Mouse (Mus musculus) neural tube, embryonic 13.5 days (tissue): ENCODE measurements at regions not wholly inside any gene's neighbourhood (a gene's known extent, or its start where the extent isn't known, plus 50 kb on each side); places are given as distances from the start of the nearest gene placed in this dataset.

Experiments used
- ATAC-seq: fragments of 200-750 bp; cut with Nextera tagmentation; 2 replicates; pipeline ENCODE4 v1.8.0; 2017; ENCODE audit warnings: low read depth, mild to moderate bottlenecking, moderate TSS enrichment, moderate library complexity
- H3K27ac ChIP-seq: fragments of 300-500 bp; sonication (generic); replicated peaks from 2 replicates; pipeline ENCODE4 v1.5.1; 2015; ENCODE audit warnings: moderate library complexity, mild to moderate bottlenecking, inconsistent platforms
- H3K27me3 ChIP-seq: fragments of 300-500 bp; sonication (generic); 2 replicates; pipeline ENCODE4 v1.6.1; 2015; ENCODE audit warnings: mild to moderate bottlenecking, inconsistent platforms
- H3K36me3 ChIP-seq: fragments of 300-500 bp; sonication (generic); 2 replicates; pipeline ENCODE4 v1.6.1; 2015; ENCODE audit warnings: mild to moderate bottlenecking, inconsistent platforms
- H3K4me1 ChIP-seq: fragments of 300-500 bp; sonication (generic); replicated peaks from 2 replicates; pipeline ENCODE4 v1.6.1; 2015; ENCODE audit warnings: inconsistent platforms
- H3K4me2 ChIP-seq: fragments of 300-500 bp; sonication (generic); 2 replicates; pipeline ENCODE4 v1.6.1; 2015; ENCODE audit warnings: inconsistent platforms, mild to moderate bottlenecking, moderate library complexity
- H3K4me3 ChIP-seq: fragments of 300-500 bp; sonication (generic); 2 replicates; pipeline ENCODE4 v1.5.1; 2015; ENCODE audit warnings: mild to moderate bottlenecking, inconsistent platforms
- H3K9ac ChIP-seq: fragments of 300-500 bp; sonication (generic); 2 replicates; pipeline ENCODE4 v1.6.1; 2015; ENCODE audit warnings: moderate library complexity, mild to moderate bottlenecking, inconsistent platforms
- H3K9me3 ChIP-seq: fragments of 300-500 bp; sonication (generic); 2 replicates; pipeline ENCODE4 v1.6.1; 2016; ENCODE audit warnings: inconsistent platforms
- WGBS: fragments of 180-500 bp; shearing (Covaris S2); methylation state at CpG from one replicate; pipeline ENCODE4 v1.1.7; 2015; 5-methylcytosine and 5-hydroxymethylcytosine counted together

- no peak overlapping the region for H3K4me2 ChIP-seq
- H3K4me3 ChIP-seq: no peak overlapping the region
- H3K9ac ChIP-seq: no peak overlapping the region
- H3K36me3 ChIP-seq: no peaks in the 10 kb centered on the region
- whole genome bisulfite sequencing: 77% methylated on average over 2 of the region's 2 CpGs
- H3K27me3 ChIP-seq: no peaks in the 10 kb centered on the region
- H3K4me1 ChIP-seq: no peaks in the 10 kb centered on the region
- no peak overlapping the region for H3K27ac ChIP-seq
- no peaks in the 10 kb centered on the region for H3K9me3 ChIP-seq
- no peak for ATAC-seq
Observed at GRCm38 (mm10) chr13:90781974-90782373, 123.2 kb downstream of the Atp6ap1l start.

DNA sequence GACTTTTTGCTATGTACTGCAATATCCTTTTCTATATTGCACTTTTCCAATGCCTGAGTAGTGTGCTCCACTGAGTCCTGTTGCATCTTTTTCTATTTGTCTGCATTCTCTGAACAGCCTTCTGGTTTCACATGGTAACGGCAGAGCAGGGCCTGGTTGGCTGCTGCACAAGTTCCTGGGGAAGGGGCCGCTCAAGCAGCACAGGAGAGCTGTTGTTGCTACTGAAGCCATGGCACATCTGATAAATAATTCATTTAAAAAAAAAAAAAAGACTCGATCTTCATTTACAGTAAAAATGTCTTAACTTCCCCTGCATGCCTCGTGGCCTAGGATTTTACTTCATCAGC lies 127.2 kb downstream of the Atp6ap1l start:
- H3K27ac ChIP-seq: no peak overlapping the region
- peak; percentile 88 for ATAC-seq
- no peaks in the 10 kb centered on the region for H3K27me3 ChIP-seq
- H3K36me3 ChIP-seq: no peaks in the 10 kb centered on the region
- no peaks in the 10 kb centered on the region for H3K4me1 ChIP-seq
- WGBS: 74% methylated on average over 4 of the region's 4 CpGs
- no peak overlapping the region for H3K4me3 ChIP-seq
- no peak overlapping the region for H3K9ac ChIP-seq
- no peak overlapping the region for H3K4me2 ChIP-seq
- H3K9me3 ChIP-seq: 0 out of 2 replicates have a peak, but pooled peaks cover 3% of the 10 kb centered on the region

- WGBS: 87% methylated on average over 5 of the region's 5 CpGs
- peak; percentile 40 for ATAC-seq
Observed at GRCm38 (mm10) chr13:90777123-90777951, 127.8 kb downstream of the Atp6ap1l start.

GRCm38 (mm10) chr13:90762154-90762553 lies 143.0 kb downstream of the Atp6ap1l start:
- H3K36me3 ChIP-seq: no peaks in the 10 kb centered on the region
- H3K9ac ChIP-seq: no peak overlapping the region
- H3K9me3 ChIP-seq: no peaks in the 10 kb centered on the region
- no peak overlapping the region for H3K27ac ChIP-seq
- no peak overlapping the region for H3K4me3 ChIP-seq
- no peak overlapping the region for H3K4me2 ChIP-seq
- no peak for ATAC-seq
- no peaks in the 10 kb centered on the region for H3K27me3 ChIP-seq
- WGBS: 21% methylated on average over 2 of the region's 2 CpGs
- peaks cover 6% of the 10 kb centered on the region for H3K4me1 ChIP-seq

More at GRCm38 (mm10) chr13:90777123-90777951, 127.8 kb downstream of the Atp6ap1l start:
- Histone ChIP-seq H3K4me3 (no peak overlapping the region), H3K4me2 (no peak overlapping the region), H3K36me3 (no peaks in the 10 kb centered on the region), H3K27ac (0 out of 2 replicates have a peak overlapping the region, but pooled peaks have one; percentile 2), H3K27me3 (no peaks in the 10 kb centered on the region), H3K9me3 (0 out of 2 replicates have a peak, but pooled peaks cover 3% of the 10 kb centered on the region), H3K9ac (no peak overlapping the region), H3K4me1 (no peaks in the 10 kb centered on the region)

- peaks cover 6% of the 10 kb centered on the region for H3K4me1 ChIP-seq
- H3K4me3 ChIP-seq: no peak overlapping the region
- no peaks in the 10 kb centered on the region for H3K36me3 ChIP-seq
- H3K4me2 ChIP-seq: no peak overlapping the region
- no peak overlapping the region for H3K9ac ChIP-seq
- no peak overlapping the region for H3K27ac ChIP-seq
- 83% methylated on average over 4 of the region's 4 CpGs for WGBS
- ATAC-seq: no peak
- no peaks in the 10 kb centered on the region for H3K27me3 ChIP-seq
- no peaks in the 10 kb centered on the region for H3K9me3 ChIP-seq
Observed at GRCm38 (mm10) chr13:90760516-90761050, 144.6 kb downstream of the Atp6ap1l start.

- H3K9me3 ChIP-seq: no peaks in the 10 kb centered on the region
- no peak for ATAC-seq
- H3K27ac ChIP-seq: no peak overlapping the region
- no peaks in the 10 kb centered on the region for H3K4me1 ChIP-seq
- H3K9ac ChIP-seq: no peak overlapping the region
- no peak overlapping the region for H3K4me3 ChIP-seq
- WGBS: 92% methylated on average over 3 of the region's 3 CpGs
- H3K4me2 ChIP-seq: no peak overlapping the region
- H3K36me3 ChIP-seq: no peaks in the 10 kb centered on the region
- H3K27me3 ChIP-seq: no peaks in the 10 kb centered on the region
Observed at GRCm38 (mm10) chr13:90754451-90754850, 150.7 kb downstream of the Atp6ap1l start.

GRCm38 (mm10) chr13:90749741-90750140 lies 155.4 kb downstream of the Atp6ap1l start:
- H3K4me3 ChIP-seq: no peak overlapping the region
- no peaks in the 10 kb centered on the region for H3K36me3 ChIP-seq
- H3K27me3 ChIP-seq: no peaks in the 10 kb centered on the region
- H3K4me1 ChIP-seq: no peaks in the 10 kb centered on the region
- WGBS: 83% methylated on average over 1 of the region's 1 CpGs
- ATAC-seq: no peak
- no peak overlapping the region for H3K9ac ChIP-seq
- H3K27ac ChIP-seq: no peak overlapping the region
- no peaks in the 10 kb centered on the region for H3K9me3 ChIP-seq
- H3K4me2 ChIP-seq: no peak overlapping the region

GRCm38 (mm10) chr13:90745063-90745462 lies 160.1 kb downstream of the Atp6ap1l start:
- Histone ChIP-seq H3K9ac (no peak overlapping the region), H3K9me3 (no peaks in the 10 kb centered on the region), H3K4me1 (no peaks in the 10 kb centered on the region), H3K27ac (no peak overlapping the region), H3K27me3 (no peaks in the 10 kb centered on the region), H3K36me3 (no peaks in the 10 kb centered on the region), H3K4me2 (no peak overlapping the region), H3K4me3 (no peak overlapping the region)
- no peak for ATAC-seq
- 58% methylated on average over 1 of the region's 1 CpGs for WGBS

DNA sequence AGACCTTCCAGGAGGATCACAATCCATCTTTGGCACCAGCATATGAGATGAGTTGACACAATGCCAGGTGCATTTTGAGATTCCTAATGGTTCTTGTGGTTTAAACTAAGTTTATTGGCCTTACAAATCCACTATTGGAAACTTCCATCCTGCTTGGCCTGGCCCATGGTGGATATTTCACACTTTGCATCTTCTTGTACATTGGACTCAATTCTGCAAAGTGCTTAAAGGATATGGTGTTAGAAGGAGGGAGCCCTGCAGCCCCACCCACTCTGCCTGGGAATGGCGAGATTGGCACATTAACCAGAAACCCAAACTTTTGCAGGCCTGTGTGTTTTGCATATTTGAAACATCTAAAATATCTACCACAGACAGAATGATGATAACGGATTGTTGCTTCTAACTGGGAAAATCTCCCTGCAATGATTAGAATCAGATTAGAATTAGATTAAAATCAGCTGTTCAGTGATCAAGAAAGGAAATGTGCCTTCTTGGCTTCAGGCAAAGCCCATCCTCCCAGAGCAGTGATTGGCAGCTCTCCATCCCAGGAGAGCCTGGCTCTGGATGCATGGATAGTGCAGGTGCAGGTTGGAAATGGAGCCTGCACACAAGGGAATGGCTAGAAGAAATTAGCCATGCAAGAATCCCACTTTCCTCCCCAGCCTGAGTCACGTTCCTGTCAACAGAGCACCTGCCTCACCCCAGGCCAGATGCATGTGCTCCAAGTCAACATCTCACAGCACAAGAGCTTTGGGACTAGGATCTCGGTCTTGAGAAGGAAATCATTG lies 162.3 kb downstream of the Atp6ap1l start:
- Histone ChIP-seq H3K9me3 (no peaks in the 10 kb centered on the region), H3K36me3 (no peaks in the 10 kb centered on the region), H3K27me3 (no peaks in the 10 kb centered on the region), H3K4me1 (no peaks in the 10 kb centered on the region), H3K9ac (no peak overlapping the region), H3K4me3 (no peak overlapping the region), H3K4me2 (no peak overlapping the region), H3K27ac (no peak overlapping the region)
- ATAC-seq: no peak
- WGBS: 68% methylated on average over 4 of the region's 4 CpGs

DNA sequence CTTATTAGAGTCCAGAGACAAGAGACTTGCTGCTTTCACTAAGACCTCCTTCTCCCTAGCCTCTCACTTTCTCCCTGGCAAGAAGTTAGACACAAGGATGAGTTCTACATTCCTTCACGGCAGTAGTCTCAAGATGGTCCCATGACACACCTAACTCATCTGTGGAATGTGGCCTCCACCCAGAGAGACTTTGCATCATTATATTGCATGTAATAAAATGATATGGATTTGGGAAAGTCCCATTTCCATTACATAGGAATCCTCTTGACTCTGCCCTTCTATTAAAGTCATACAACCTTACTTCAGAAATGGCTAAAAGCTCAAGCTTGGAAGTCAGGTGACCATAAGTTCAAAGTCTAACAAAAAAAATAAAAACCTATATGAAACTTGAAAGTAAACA lies 165.4 kb downstream of the Atp6ap1l start:
- no peak overlapping the region for H3K4me3 ChIP-seq
- ATAC-seq: no peak
- 96% methylated on average over 1 of the region's 1 CpGs for WGBS
- H3K9ac ChIP-seq: no peak overlapping the region
- H3K9me3 ChIP-seq: no peaks in the 10 kb centered on the region
- no peaks in the 10 kb centered on the region for H3K36me3 ChIP-seq
- no peaks in the 10 kb centered on the region for H3K27me3 ChIP-seq
- no peak overlapping the region for H3K27ac ChIP-seq
- no peak overlapping the region for H3K4me2 ChIP-seq
- no peaks in the 10 kb centered on the region for H3K4me1 ChIP-seq

DNA sequence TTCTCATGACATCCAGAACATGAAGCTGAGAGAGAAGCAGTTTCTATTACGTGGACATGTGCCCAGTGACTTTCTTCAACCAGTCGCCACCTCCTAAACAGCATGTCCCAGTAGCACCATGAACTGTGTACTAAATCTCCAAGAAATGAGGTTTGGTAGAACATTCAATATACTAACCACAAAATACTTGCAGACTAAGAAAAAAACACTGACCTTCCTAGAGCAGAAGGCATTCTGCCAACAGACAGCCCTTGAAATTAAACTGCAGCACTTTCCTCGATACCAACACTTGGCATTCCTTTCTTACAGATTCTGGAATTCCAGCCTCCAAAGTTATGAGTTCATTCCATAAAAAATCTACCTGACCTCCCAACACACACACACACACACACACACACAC lies 166.6 kb downstream of the Atp6ap1l start:
- Histone ChIP-seq H3K9ac (no peak overlapping the region), H3K27me3 (no peaks in the 10 kb centered on the region), H3K4me1 (no peaks in the 10 kb centered on the region), H3K27ac (no peak overlapping the region), H3K4me2 (no peak overlapping the region), H3K36me3 (no peaks in the 10 kb centered on the region), H3K9me3 (no peaks in the 10 kb centered on the region), H3K4me3 (no peak overlapping the region)
- WGBS: 89% methylated on average over 3 of the region's 3 CpGs
- ATAC-seq: no peak

- Histone ChIP-seq H3K27ac (no peak overlapping the region), H3K9ac (no peak overlapping the region), H3K4me3 (no peak overlapping the region), H3K4me1 (no peaks in the 10 kb centered on the region), H3K36me3 (no peaks in the 10 kb centered on the region), H3K27me3 (no peaks in the 10 kb centered on the region), H3K4me2 (no peak overlapping the region), H3K9me3 (no peaks in the 10 kb centered on the region)
- WGBS: 93% methylated on average over 3 of the region's 3 CpGs
- no peak for ATAC-seq
Observed at GRCm38 (mm10) chr13:90733265-90733664, 171.9 kb downstream of the Atp6ap1l start.
